Mouse (Mus musculus) lung, postnatal 4 days (tissue): ENCODE results near the gene Sh3d19.
"Not testable (repeated sequence)": the region's sequence is repeated elsewhere in the genome, so short reads cannot be mapped to it uniquely, and the experiment has no call there.

Experiments
- DNase-seq, 2 experiments: peaks; one replicate each; pipeline ENCODE4 v3.0.0; 2021

Sh3d19 gene

GRCm38 (mm10) chr3:86103449-86104291 is 132.8 kb downstream of the Sh3d19 start:
- no peak for DNase-seq

- DNase-seq, result not testable (repeated sequence)
Observed at GRCm38 (mm10) chr3:86104433-86104832, 133.5 kb downstream of the Sh3d19 start.

GRCm38 (mm10) chr3:86104909-86105308 is 134.0 kb downstream of the Sh3d19 start:
- no peak for DNase-seq

- DNase-seq, result no peak
Observed at GRCm38 (mm10) chr3:86106086-86106632, 135.2 kb downstream of the Sh3d19 start.

GRCm38 (mm10) chr3:86107637-86108539 is 137.0 kb downstream of the Sh3d19 start:
- no peak for DNase-seq

- no peak for DNase-seq
Observed at GRCm38 (mm10) chr3:86108576-86108975, 137.7 kb downstream of the Sh3d19 start.

- peak in 1 of 2 experiments; percentile 30 for DNase-seq
Observed at GRCm38 (mm10) chr3:86109099-86109498, 138.2 kb downstream of the Sh3d19 start.

- peak; percentile 52 to 59 for DNase-seq
Observed at GRCm38 (mm10) chr3:86110077-86110476, 139.2 kb downstream of the Sh3d19 start.

- DNase-seq, result no peak
Observed at GRCm38 (mm10) chr3:86112766-86113165, 141.9 kb downstream of the Sh3d19 start.

GRCm38 (mm10) chr3:86114659-86115338 is 143.9 kb downstream of the Sh3d19 start:
- DNase-seq, result peak; percentile 32 to 68

GRCm38 (mm10) chr3:86116951-86117350 is 146.0 kb downstream of the Sh3d19 start:
- DNase-seq, result no peak

- no peak for DNase-seq
Observed at GRCm38 (mm10) chr3:86119237-86119932, 148.5 kb downstream of the Sh3d19 start.

GRCm38 (mm10) chr3:86122156-86122555 is 151.2 kb downstream of the Sh3d19 start:
- DNase-seq, result no peak

- DNase-seq, result no peak
Observed at GRCm38 (mm10) chr3:86123251-86123746, 152.4 kb downstream of the Sh3d19 start.

- DNase-seq, result peak in 1 of 2 experiments; percentile 76
Observed at GRCm38 (mm10) chr3:86129757-86130156, 158.8 kb downstream of the Sh3d19 start.

GRCm38 (mm10) chr3:86134939-86135638 is 164.2 kb downstream of the Sh3d19 start:
- DNase-seq, result no peak

- DNase-seq, result no peak
Observed at GRCm38 (mm10) chr3:86135886-86136563, 165.1 kb downstream of the Sh3d19 start.

- no peak for DNase-seq
Observed at GRCm38 (mm10) chr3:86136936-86137574, 166.1 kb downstream of the Sh3d19 start.

GRCm38 (mm10) chr3:86139660-86140059 is 168.8 kb downstream of the Sh3d19 start:
- no peak for DNase-seq

GRCm38 (mm10) chr3:86141366-86141765 is 170.5 kb downstream of the Sh3d19 start:
- peak in 1 of 2 experiments; percentile 10 for DNase-seq
